Mouse (Mus musculus) kidney, adult 11 months (tissue): ENCODE data around the gene Ccdc185.

Experiments
- DNase-seq: peaks from one replicate; pipeline ENCODE4 v3.0.0; 2022

Gene Ccdc185

GRCm38 (mm10) chr1:182735891-182736290 is 13.1 kb downstream of the Ccdc185 start:
- no peak for DNase-seq

DNA sequence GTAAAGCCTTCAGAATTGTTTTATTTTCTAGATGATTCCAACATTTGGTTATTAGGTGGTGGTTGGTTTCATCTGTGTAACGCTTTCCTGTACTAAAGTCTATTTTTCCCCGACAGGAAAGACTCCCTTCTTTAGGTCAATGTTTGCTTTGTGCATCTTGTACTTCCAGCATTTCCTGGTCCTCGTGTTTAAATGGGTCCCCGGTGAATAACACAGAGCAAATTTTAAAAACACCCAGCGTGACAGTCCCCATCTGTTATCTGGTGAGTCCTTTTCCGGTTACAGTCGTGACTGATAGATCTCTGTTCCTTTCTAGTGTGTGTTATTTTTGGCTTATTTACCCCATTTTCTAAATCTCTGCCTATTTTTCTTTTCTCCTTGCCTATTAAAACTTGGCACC is 16.3 kb downstream of the Ccdc185 start:
- DNase-seq, result peak; percentile 6

GRCm38 (mm10) chr1:182729002-182729401 is 20.0 kb downstream of the Ccdc185 start:
- no peak for DNase-seq

DNA sequence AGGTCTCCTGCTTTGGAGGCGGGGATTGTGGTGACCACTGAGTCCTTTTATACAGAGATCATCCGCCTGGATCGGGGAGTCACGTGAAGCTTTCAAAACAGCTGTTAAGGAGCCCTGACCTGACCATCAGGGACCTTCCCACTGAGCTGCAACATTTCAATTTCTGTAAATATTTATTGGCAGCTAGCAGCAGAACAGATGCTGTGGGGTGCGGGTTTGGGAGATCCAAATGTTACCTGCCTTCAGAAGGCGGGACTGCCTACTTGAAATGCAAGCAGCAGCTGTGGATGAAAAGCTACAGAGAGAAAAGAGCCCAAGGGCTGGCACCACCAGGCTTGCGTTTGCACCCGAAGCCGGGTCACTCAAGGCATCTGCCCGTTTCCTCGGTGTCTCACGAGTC is 21.4 kb downstream of the Ccdc185 start:
- peak; percentile 18 for DNase-seq

GRCm38 (mm10) chr1:182714236-182714935 is 34.6 kb downstream of the Ccdc185 start:
- DNase-seq, result no peak

GRCm38 (mm10) chr1:182711360-182711933 is 37.5 kb downstream of the Ccdc185 start:
- no peak for DNase-seq

GRCm38 (mm10) chr1:182707459-182707858 is 41.5 kb downstream of the Ccdc185 start:
- DNase-seq, result no peak

DNA sequence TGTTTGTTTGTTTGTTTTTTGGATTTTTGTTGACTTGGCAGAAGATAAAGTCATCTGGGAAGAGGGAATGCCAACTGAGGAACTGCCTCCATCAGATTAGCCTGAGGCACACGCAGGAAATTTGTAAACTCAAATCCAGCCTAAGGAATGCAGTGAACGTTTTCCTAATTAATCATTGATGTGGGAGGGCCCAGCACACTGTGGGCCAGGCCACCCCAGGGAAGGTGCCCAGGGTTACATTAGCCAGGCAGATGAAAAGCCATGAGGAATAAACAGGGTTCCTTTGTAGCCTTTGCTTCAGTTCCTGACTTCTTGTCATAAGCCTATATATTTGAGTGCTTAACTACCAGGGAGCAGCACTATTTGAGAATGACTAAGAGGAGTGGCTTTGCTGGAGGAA is 44.1 kb downstream of the Ccdc185 start:
- peak; percentile 10 for DNase-seq

DNA sequence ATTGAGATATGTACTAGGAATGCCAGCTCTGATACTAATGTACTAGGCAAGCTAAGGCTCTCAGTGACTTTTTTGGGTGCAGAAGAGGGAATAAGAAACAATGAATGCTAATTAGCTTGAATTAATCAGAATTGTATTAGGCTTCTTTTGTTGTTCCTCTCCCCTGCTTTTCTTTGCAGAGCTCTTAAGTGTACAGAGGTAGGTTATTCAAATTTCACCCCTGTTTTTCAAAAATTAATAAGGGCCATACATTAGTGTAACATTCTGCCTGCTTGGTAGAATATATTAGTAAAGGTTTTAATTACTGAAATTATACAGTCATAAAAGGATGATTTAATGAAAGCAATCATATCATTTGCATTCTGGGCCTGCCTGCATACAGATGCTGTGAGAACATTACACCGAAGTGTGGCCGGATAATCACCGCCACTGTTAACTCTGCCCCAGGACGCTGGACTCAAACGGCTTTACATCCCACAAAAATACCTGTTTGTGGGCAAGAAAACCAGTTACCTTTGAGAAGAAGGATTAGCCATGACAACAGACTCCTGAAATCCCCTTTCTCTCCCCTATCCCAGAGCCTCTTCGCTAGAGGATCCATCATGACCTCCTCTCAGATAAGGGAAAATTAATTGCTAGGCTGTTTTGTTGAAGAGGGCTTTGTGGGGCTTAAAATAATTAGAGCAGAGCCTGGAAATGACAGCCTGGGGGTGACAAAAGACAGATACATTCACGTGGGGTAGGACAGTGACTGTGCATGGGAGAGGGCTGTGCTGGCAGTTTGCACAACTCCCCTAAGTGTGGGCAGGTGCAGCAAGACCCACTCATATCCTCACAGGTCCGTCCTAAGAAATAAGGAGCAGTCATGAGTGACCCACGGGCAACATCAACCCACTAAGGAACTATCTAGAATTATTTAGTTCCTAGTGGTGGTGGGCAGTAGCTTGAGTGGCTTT is 49.3 kb downstream of the Ccdc185 start:
- DNase-seq, result no peak
